Mouse (Mus musculus): ENCODE data around the gene Kcmf1.
"Not testable (repeated sequence)": the region's sequence is repeated elsewhere in the genome, so short reads cannot be mapped to it uniquely, and the experiment has no call there.

Kcmf1 gene

DNA sequence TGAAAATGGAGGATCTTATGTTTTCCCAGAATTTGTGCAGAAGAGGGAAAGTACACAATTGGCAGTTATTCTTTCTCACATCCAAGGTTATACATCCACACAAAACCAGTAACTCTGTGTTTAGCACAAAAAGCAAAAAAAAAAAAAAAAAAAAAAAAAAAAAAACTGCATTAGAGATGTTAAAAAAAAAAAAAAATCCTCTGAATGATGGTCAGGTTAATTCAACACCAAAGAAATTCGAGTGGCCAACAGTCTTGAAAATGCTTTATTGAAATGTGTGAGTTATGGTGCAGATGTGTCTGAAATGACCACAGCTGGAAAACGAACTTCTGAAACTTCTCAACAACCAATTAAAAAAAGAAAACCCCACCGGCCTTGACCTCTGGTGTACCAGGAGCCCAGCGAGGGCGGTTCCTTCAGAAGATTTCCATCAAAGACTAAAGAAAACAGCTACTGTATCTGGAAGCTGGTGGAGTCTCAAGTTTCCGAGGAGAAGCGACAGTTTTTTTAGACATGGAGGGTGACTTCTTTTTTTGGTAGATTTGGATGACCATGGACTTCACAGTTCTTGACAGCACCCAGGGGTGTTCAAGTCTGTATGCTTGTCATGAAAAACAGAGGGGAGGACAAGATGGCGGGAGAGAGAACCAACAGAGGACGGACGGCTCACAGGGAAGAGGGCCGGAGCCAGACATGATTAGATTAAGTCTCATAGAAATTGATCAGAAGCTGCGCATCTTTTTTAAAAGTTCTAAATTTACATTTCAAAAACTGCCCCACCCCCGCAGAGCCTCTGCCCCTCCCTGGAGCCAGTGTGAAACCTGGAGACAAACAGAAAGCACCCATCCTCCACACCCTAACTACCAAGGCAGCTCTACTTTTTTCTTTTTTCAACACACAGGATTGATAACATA, 58.7 kb downstream of the Kcmf1 start:
- DNase-seq = no peak

DNA sequence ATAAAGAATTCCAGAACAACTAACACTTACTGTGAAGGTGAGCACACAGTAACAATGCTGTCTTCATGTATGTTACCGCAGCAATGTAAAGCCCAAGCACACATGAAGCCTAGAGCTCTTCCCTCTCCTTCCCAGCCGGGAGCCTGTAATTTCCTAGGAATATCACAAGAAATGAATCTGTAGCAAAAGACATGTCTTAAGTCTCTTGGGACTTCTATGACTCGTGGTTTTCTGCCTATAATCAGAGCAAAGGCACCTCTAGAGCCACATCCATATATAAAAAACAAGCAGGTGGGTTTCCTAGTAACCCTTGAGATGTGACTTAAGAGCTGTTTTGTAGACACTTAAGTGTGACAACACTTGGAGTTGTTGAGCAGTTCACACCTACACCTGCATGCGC, 62.0 kb downstream of the Kcmf1 start:
- no peak for DNase-seq

DNA sequence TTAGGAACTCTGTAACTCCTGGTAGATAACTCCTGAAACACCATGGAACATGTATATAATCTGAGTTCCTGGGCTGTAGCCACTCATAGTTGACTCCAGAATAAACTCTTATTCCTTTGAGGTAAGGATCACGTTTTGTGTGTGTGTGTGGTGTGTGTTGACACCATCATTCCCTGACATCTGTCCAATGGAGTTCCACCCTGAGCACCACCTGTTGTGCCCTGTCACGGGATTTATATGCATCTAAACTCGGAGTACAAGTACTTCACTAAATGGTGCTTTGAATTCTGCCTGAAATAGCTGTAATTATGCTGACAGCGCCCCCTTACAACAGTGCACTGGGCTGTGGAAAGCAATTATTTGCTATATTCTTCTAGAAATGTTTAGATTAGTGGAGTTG, 65.3 kb downstream of the Kcmf1 start:
- DNase-seq = no peak

DNA sequence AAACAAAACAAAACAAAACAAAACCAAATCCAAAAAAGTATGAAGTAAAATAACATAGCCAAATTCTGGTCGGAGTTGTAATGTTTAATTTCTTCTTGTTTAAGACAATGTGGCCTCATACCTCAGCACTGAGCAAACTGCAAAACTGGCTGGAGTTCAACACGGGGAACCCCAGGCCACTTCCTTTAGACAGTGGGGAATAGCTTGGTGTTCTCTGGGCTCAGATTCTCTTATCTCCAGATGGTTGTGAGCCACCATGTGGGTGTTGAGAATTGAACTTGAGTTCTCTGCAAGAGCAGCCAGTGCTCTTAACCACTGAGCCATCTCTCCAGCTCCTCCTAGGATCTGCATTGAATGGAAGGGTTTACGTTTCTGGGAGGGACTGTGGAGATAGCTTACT, 67.9 kb downstream of the Kcmf1 start:
- DNase-seq = no peak

DNA sequence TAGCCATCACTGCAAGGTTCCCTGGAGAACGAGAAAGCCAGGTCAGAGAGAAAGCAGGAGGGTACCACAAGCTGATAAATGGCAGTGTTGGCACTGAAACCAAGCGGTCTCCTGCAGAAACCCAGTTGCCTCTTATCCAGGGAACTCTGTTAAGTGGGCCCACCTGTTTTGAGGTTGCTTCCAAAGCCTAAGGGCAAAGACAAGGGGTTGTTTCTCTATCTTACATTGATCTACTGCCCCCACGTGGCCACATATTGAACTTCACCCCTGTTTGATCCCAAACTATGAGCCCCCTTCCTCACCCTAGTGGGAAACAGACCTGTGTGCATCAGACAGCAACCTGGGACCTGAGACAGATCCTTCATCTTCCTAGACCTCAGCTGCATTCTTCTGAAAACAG, 68.5 kb downstream of the Kcmf1 start:
- DNase-seq = peak; percentile 79

DNA sequence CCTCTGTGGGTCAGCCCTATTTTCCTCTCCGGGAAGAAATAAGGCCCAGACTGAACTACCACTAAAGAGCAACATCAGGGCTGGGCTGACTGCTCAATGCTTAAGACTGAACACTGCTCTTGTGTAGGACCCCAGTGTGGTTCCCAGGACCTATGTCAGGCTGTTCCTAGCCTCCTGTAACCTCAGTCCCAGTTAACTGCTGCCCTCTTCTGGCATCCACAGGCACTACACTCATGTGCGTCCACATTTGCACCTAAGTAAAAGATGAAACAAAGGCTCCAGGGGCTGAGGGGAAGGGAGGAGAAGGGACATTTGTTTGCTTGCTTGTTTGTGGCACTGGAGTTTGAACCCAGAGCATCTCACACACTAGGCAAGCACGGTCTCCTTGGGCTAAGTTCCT, 70.9 kb downstream of the Kcmf1 start:
- peak; percentile 20 for DNase-seq

DNA sequence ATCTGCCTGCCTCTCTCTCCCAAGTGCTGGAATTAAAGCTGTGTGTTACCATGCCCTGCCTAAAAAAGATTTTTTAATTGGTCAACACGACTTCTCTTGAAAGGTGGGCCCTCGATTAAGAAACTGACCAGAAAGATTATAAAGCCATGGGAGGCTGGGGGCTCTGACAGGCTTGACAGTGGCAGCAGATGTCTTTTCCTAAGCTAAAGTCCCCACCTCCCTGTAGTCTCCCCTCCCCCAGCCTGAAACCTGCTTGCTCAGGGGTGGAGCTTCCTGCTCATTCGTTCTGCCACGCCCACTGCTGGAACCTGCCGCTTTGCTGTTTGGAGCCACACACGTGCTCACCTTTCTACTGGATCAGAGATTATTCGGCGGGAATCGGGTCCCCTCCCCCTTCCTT, 71.7 kb downstream of the Kcmf1 start:
- not testable (repeated sequence) for DNase-seq

DNA sequence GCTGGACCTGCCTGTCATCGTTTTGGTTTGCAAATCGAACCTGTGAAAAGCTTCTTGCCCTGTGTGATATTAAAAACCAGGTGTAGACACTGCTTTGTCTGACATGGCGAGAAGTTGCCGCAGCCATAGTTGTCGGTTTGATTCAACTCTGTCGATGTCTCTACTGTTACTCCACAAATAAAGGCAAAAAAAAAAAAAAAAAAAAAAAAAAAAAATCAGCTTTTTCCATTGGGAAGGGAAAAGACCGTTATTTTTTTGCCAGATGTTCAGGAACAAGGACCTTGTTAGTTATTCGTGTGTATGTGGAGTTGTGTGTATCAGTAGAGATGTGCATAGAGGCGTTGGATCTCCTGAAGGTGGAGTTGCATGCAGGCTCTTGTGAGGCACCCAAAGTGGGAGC, 74.0 kb downstream of the Kcmf1 start:
- no peak for DNase-seq

DNA sequence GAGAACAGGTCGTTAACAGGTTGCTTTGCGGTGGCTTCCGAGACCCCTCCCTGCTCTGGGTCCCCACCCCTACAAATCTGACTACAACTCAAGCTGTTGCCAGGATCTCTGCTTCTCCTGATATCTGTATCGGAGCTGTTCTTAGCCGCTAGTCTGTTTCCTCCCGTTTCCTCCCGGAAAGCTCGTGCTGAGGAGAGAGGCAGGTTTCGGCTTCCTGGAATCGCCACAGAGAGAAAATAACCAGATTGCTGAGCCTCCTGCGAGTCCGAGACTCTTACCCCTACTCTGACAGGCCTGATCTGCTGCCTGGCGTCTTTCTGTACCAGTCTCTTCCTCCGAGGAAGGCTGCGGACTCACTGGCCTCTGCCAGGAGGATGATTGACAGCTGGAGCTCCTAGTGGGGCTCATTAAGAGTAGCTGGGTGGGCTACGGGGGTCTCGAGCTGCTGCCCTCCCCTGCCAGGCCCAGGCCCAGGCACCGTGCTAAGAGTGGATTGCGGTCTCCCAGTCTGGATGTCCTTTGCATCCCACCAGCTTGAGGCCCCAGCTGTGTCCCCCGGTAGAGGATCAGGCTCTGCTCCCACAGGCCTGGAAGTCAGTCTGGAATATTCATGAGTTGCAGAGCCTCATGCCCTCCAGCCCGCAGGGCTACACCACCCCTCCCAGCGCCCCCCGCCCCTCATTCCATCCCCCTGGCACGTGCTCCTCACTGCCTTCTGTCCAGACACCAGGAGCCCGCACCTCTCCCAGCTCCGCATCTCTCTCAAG, 74.6 kb downstream of the Kcmf1 start:
- no peak for DNase-seq

DNA sequence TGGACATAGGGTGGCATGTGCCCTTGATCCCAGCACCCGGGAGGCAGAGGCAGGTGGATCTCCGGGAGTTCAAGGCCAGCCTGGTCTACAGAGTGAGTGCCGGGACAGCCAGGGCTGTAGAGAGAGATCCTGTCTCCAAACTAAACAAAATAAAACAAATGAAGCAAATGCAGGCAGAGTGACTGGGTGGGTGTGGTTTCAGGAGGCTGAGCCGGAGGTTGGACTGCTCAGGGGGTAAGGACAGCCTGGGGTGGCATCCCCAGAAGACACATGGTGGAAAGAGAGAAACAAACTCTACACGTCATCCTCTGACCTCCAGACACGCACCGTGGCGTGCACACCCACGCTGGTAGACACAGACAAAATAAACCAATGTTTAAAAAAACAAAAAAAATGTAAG, 86.3 kb downstream of the Kcmf1 start:
- no peak for DNase-seq

DNA sequence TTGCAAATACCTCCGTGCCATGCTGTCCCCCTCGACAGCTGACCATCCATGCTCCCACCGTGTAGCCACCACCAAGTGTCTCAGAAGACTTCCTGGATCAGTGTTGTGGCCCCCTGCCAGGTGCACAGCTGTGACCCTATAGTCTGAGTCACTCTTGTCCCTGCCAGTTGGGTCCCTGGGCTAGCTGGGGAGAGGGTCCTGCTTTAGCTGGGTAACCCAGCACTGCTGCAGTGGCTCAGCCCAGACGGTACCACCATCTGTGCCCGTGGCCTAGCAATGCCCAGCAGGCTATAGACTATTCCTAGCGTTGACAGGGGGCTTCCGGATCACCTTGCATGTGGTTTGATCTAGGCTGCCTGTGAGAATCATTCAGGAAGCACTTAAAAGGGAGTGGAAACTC, 89.5 kb downstream of the Kcmf1 start:
- DNase-seq = no peak

DNA sequence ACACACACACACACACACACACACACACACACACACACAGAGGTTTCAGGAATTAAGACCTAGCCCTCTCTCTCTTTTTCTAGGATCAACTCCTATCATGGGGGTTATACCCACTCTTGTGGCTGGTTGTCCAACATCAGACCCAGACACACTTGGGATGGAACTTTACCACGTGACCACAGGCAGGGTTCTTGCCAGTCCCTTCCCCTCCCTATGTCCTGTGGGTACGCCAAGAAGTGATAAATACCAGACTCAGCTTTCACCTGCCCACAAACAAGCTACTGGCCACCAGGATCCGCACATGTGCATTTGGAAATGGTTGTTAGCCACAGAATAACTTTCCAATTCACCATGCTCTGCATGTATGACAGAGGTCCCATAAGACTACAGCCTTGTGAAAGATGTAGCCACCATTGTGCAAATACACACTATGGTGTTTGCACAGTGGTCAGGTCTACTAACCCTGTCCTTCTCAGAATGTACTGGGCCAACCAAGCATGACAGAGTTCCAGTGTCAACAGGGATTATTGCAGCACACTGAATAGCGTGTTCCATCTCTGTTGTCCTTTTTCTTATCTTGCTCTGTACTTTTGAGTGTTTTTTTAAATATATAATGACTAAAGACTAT, 90.1 kb downstream of the Kcmf1 start:
- DNase-seq = no peak

DNA sequence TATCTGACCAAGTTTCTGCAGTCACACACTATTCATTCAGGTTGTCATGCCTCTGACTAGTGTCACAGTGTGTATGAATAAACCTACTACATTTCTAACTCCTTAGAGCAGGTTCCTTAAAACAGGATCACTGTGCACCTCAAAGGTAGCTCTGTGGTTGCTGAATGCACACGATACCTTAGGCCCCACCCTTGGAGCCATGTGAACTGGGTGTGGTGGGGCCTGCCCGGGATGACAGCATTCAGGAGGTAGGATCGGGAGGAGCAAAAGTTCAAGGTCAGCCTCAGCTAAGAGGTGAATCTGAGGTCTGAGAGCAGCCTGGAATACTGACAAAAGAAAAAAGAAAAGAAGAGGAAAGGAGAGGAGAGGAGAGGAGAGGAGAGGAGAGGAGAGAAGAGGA, 91.4 kb downstream of the Kcmf1 start:
- DNase-seq = no peak

DNA sequence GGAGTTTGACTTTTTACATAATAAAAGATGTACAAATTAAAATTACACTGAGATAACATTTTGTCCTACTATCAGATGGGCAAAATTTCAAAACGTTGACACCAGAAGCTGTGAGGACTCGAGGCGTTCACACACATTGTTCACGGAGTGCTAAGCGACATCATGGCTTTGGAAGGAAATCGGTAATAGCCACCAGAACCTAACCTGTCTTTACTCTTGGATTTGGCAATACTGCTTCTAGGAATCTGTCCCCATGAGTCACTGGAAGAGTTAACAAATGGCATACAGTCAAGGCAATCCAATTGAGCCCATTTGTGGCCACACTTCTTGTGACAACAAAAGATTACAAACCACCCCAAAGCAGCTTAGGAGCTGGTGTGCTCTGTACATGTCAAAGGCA, 96.1 kb downstream of the Kcmf1 start:
- DNase-seq = no peak

DNA sequence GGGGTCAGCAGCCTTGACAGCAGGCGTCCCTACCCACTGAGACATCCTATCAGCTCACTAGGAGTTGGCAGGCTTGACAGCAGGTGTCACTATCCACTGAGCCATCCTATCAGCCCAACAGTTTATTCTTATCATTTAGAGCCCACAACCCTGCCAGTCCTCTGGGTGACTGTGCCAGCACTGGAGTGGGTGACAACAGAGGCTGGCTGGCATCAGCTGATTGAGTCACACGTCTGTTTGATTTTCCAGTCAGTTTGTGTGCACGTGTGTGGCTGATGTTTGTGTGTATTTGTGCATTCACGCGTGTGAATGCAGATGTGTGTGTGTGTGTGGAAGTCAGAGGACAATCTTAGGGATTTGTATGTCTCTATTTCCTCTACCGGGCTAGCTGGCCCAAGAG, 97.7 kb downstream of the Kcmf1 start:
- no peak for DNase-seq

DNA sequence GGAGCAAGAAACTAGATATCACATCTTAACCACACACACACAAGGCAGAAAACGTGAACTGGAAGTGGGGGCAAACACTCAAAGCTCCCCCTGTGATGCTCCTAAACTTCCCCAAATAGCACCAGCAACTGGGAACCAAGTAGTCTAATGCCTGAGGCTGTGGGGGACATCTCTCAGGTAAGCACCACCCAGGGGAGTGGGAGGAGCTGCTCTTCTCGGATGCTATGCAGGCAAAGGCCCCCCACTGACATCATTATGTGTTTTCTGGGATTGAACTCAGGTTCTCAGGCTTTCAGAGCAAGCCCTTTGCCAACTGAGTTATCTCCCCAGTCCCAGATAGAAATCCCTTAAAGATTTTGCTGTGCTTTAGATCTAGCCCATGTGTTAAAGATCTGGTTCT, 99.1 kb downstream of the Kcmf1 start:
- DNase-seq = no peak

DNA sequence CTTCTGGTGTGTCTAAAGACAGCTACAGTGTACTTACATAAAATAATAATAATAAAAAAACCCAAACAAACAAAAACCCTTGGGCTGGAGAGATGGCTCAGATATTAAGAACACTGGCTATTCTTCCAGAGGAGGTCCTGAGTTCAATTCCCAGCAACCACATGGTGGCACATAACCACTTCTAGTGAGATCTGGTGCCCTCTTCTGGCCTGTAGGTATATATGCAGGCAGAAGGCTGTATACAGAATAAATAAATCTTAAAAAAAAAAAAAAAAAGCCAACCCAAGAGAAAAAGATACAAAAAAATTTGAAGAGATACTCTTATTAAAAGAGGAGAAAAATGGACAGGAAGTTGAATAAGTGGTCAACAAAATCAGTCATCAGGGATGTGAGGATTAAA, 102.0 kb downstream of the Kcmf1 start:
- DNase-seq = no peak

DNA sequence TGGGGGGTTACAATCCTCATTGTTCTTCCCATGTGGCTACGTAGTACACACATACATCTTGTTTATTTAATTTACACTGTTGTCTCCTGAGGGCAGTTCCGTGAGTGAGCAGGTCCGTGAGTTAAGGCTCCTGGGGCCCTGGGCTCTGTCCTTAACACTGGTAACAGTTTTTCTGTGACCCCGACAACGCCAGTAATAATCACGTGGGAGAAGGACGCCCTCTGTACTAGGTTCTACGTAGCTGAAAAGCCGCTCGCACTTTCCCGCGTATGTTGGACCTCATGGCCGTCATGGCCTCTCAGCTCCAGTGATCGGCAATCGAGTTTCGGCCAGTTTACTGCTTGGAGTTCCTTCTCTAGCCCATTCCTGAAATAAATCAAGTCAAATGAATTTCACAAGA, 104.3 kb downstream of the Kcmf1 start:
- no peak for DNase-seq

DNA sequence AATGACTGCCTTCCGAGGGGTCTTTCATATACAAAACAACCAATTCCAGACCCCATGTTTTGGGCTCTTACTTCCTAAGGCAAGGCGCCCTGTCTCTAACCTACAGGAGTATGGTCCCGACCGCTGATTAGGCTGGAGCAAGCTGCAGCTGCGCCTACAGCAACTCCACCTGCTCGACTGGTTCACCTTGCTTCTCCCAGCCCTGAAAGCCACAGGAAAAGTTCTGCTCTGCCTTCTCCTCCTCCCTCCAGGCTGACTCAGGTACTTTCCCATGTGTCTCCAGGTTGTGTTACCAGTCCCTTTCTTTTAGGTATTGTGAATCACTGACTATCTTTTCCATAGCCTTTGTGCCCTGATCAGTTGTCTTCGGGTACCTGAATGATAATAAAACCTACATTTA, 104.9 kb downstream of the Kcmf1 start:
- DNase-seq = no peak

DNA sequence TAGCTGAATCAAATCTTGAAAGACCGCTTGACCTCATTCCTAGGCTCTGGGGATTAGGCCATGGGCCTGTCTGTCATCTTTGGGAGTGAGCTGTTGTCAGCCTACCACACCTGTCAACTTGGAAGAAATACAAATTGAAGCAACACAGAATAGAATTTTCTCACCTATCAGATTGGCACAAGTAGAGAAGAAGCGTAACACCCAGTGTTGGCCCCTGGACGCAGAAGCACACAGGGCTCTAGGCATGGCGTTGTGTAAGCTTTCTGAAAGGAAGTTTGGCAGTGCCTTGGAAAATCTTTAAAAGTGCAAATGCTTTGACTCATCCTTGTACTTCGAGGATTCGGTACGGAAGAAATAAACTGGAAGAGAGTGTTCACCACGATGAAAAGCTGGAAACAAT, 107.1 kb downstream of the Kcmf1 start:
- DNase-seq = no peak

Measured in lung, postnatal 14 days (tissue).